Mouse (Mus musculus): ENCODE measurements around the gene Taok3. TPM values are rescaled to one million over a fixed set of nuclear protein-coding genes. Genes with fewer than 3 reads are reported as not detected.

Gene Taok3
- polyA plus RNA-seq, 1 experiment from 2014 or later: 22.0 TPM

- H3K27me3 ChIP-seq (ENCODE audit: control insufficient read depth, insufficient read depth, low read length): no peaks in the 10 kb centered on the region
- H3K4me3 ChIP-seq (ENCODE audit: low read depth, low read length): no peak overlapping the region
- no peak overlapping the region for H3K4me2 ChIP-seq (replicated peaks; ENCODE audit: low read depth, low read length)
- 29% methylated on average over 10 of the region's 10 CpGs for WGBS
- ATAC-seq (ENCODE audit: insufficient number of reproducible peaks, insufficient read depth, low FRiP score, low read depth): no peak
- no peaks in the 10 kb centered on the region for H3K4me1 ChIP-seq (ENCODE audit: control insufficient read depth, insufficient read depth, low read length)
- no peak overlapping the region for H3K27ac ChIP-seq (ENCODE audit: low read length)
- no peaks in the 10 kb centered on the region for H3K36me3 ChIP-seq (ENCODE audit: control insufficient read depth, insufficient read depth, low read length)
- H3K9me3 ChIP-seq (ENCODE audit: control insufficient read depth, low read depth, low read length): no peaks in the 10 kb centered on the region
- H3K9ac ChIP-seq (replicated peaks; ENCODE audit: low read depth, low read length): no peak overlapping the region
Measured at GRCm38 (mm10) chr5:117248351-117248750, 128.4 kb downstream of the Taok3 start.

- Histone ChIP-seq H3K27ac (ENCODE audit: low read length) (no peak overlapping the region), H3K9me3 (ENCODE audit: control insufficient read depth, low read depth, low read length) (no peaks in the 10 kb centered on the region), H3K4me1 (ENCODE audit: control insufficient read depth, insufficient read depth, low read length) (no peaks in the 10 kb centered on the region), H3K4me3 (ENCODE audit: low read depth, low read length) (no peak overlapping the region), H3K36me3 (ENCODE audit: control insufficient read depth, insufficient read depth, low read length) (peaks cover 2% of the 10 kb centered on the region; the same call in 1 of the 2 replicates), H3K4me2 (replicated peaks; ENCODE audit: low read depth, low read length) (no peak overlapping the region), H3K9ac (replicated peaks; ENCODE audit: low read depth, low read length) (no peak overlapping the region), H3K27me3 (ENCODE audit: control insufficient read depth, insufficient read depth, low read length) (no peaks in the 10 kb centered on the region)
- 51% methylated on average over 23 of the region's 24 CpGs for WGBS
- ATAC-seq (ENCODE audit: insufficient number of reproducible peaks, insufficient read depth, low FRiP score, low read depth): no peak
Measured at GRCm38 (mm10) chr5:117250796-117251195, 130.9 kb downstream of the Taok3 start.

- no peak overlapping the region for H3K27ac ChIP-seq (ENCODE audit: low read length)
- peaks cover 12% of the 10 kb centered on the region; the same call in 1 of the 2 replicates for H3K36me3 ChIP-seq (ENCODE audit: control insufficient read depth, insufficient read depth, low read length)
- no peaks in the 10 kb centered on the region for H3K9me3 ChIP-seq (ENCODE audit: control insufficient read depth, low read depth, low read length)
- H3K4me2 ChIP-seq (replicated peaks; ENCODE audit: low read depth, low read length): no peak overlapping the region
- 90% methylated on average over 3 of the region's 3 CpGs for WGBS
- H3K27me3 ChIP-seq (ENCODE audit: control insufficient read depth, insufficient read depth, low read length): no peaks in the 10 kb centered on the region
- no peaks in the 10 kb centered on the region for H3K4me1 ChIP-seq (ENCODE audit: control insufficient read depth, insufficient read depth, low read length)
- no peak overlapping the region for H3K9ac ChIP-seq (replicated peaks; ENCODE audit: low read depth, low read length)
- H3K4me3 ChIP-seq (ENCODE audit: low read depth, low read length): no peak overlapping the region
- ATAC-seq (ENCODE audit: insufficient number of reproducible peaks, insufficient read depth, low FRiP score, low read depth): no peak
Measured at GRCm38 (mm10) chr5:117251763-117252162, 131.8 kb downstream of the Taok3 start.

GRCm38 (mm10) chr5:117258276-117258675, 138.3 kb downstream of the Taok3 start:
- no peak overlapping the region for H3K9ac ChIP-seq (replicated peaks; ENCODE audit: low read depth, low read length)
- no peak overlapping the region for H3K27ac ChIP-seq (ENCODE audit: low read length)
- no peaks in the 10 kb centered on the region for H3K9me3 ChIP-seq (ENCODE audit: control insufficient read depth, low read depth, low read length)
- H3K4me1 ChIP-seq (ENCODE audit: control insufficient read depth, insufficient read depth, low read length): no peaks in the 10 kb centered on the region
- H3K27me3 ChIP-seq (ENCODE audit: control insufficient read depth, insufficient read depth, low read length): no peaks in the 10 kb centered on the region
- no peak for ATAC-seq (ENCODE audit: insufficient number of reproducible peaks, insufficient read depth, low FRiP score, low read depth)
- H3K4me3 ChIP-seq (ENCODE audit: low read depth, low read length): no peak overlapping the region
- 90% methylated on average over 15 of the region's 15 CpGs for WGBS
- H3K36me3 ChIP-seq (ENCODE audit: control insufficient read depth, insufficient read depth, low read length): peaks cover 24% of the 10 kb centered on the region
- H3K4me2 ChIP-seq (replicated peaks; ENCODE audit: low read depth, low read length): no peak overlapping the region

- H3K9me3 ChIP-seq (ENCODE audit: control insufficient read depth, low read depth, low read length): no peaks in the 10 kb centered on the region; the same call in 1 of the 2 replicates
- no peak overlapping the region for H3K9ac ChIP-seq (replicated peaks; ENCODE audit: low read depth, low read length)
- ATAC-seq (ENCODE audit: insufficient number of reproducible peaks, insufficient read depth, low FRiP score, low read depth): no peak
- H3K36me3 ChIP-seq (ENCODE audit: control insufficient read depth, insufficient read depth, low read length): peaks cover 14% of the 10 kb centered on the region
- no peaks in the 10 kb centered on the region for H3K27me3 ChIP-seq (ENCODE audit: control insufficient read depth, insufficient read depth, low read length)
- 83% methylated on average over 21 of the region's 21 CpGs for WGBS
- H3K4me2 ChIP-seq (replicated peaks; ENCODE audit: low read depth, low read length): no peak overlapping the region
- H3K27ac ChIP-seq (ENCODE audit: low read length): no peak overlapping the region
- H3K4me3 ChIP-seq (ENCODE audit: low read depth, low read length): no peak overlapping the region
- no peaks in the 10 kb centered on the region for H3K4me1 ChIP-seq (ENCODE audit: control insufficient read depth, insufficient read depth, low read length)
Measured at GRCm38 (mm10) chr5:117263566-117263965, 143.6 kb downstream of the Taok3 start.

- WGBS: 43% methylated on average over 5 of the region's 5 CpGs
Measured at GRCm38 (mm10) chr5:117264701-117265100, 144.8 kb downstream of the Taok3 start.

DNA sequence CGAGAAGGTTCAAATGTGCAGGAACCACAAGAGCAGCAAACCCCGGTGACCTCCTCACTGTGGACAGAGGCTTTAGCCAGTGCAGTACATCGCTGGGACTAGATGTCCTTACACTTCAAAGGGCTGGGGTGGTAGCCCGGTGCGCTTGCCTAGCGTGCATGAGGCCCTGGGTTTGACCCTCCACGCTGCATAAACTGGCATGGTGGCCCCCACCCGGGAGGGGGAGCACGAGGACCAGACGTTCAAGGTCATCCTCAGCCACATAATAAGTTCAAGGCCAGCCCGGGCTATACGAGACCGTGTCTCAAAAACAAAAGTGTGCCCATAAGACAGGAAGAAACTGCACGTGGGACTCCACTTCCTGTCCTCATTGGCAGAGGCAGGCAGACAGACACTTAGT, 148.0 kb downstream of the Taok3 start:
- Histone ChIP-seq H3K36me3 (ENCODE audit: control insufficient read depth, insufficient read depth, low read length) (peaks cover 11% of the 10 kb centered on the region), H3K4me1 (ENCODE audit: control insufficient read depth, insufficient read depth, low read length) (no peaks in the 10 kb centered on the region), H3K27me3 (ENCODE audit: control insufficient read depth, insufficient read depth, low read length) (no peaks in the 10 kb centered on the region), H3K9me3 (ENCODE audit: control insufficient read depth, low read depth, low read length) (no peaks in the 10 kb centered on the region; the same call in 1 of the 2 replicates), H3K27ac (ENCODE audit: low read length) (no peak overlapping the region), H3K4me2 (replicated peaks; ENCODE audit: low read depth, low read length) (no peak overlapping the region), H3K4me3 (ENCODE audit: low read depth, low read length) (no peak overlapping the region), H3K9ac (replicated peaks; ENCODE audit: low read depth, low read length) (no peak overlapping the region)
- 80% methylated on average over 14 of the region's 14 CpGs for WGBS
- ATAC-seq (ENCODE audit: insufficient number of reproducible peaks, insufficient read depth, low FRiP score, low read depth): no peak

More at GRCm38 (mm10) chr5:117264701-117265100, 144.8 kb downstream of the Taok3 start:
- Histone ChIP-seq H3K27ac (ENCODE audit: low read length) (no peak overlapping the region), H3K9ac (replicated peaks; ENCODE audit: low read depth, low read length) (no peak overlapping the region), H3K4me2 (replicated peaks; ENCODE audit: low read depth, low read length) (no peak overlapping the region), H3K4me3 (ENCODE audit: low read depth, low read length) (no peak overlapping the region), H3K4me1 (ENCODE audit: control insufficient read depth, insufficient read depth, low read length) (no peaks in the 10 kb centered on the region), H3K36me3 (ENCODE audit: control insufficient read depth, insufficient read depth, low read length) (peaks cover 14% of the 10 kb centered on the region), H3K9me3 (ENCODE audit: control insufficient read depth, low read depth, low read length) (no peaks in the 10 kb centered on the region; the same call in 1 of the 2 replicates), H3K27me3 (ENCODE audit: control insufficient read depth, insufficient read depth, low read length) (no peaks in the 10 kb centered on the region)
- ATAC-seq (ENCODE audit: insufficient number of reproducible peaks, insufficient read depth, low FRiP score, low read depth): no peak

DNA sequence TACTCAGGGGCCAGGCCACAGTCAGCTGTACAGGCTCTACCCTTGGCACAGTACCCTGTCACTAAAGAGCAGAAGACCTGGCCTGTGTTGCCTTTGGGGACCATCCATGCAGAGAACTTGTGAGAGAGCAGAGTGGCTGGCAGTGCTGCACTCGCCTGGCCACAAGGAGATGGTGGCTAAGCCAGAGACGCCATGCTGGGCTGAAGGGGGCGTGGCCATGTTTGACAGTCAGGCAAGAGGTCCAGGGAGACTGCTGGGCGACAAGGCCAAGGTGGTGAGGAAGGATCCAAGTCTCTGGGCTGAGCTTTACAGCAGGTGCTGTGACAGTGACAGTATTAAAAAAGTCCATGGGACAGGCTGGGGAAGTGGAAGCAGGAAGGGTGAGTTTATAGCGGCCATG, 148.8 kb downstream of the Taok3 start:
- Histone ChIP-seq H3K9ac (replicated peaks; ENCODE audit: low read depth, low read length) (no peak overlapping the region), H3K4me2 (replicated peaks; ENCODE audit: low read depth, low read length) (no peak overlapping the region), H3K4me1 (ENCODE audit: control insufficient read depth, insufficient read depth, low read length) (no peaks in the 10 kb centered on the region), H3K4me3 (ENCODE audit: low read depth, low read length) (no peak overlapping the region), H3K36me3 (ENCODE audit: control insufficient read depth, insufficient read depth, low read length) (peaks cover 3% of the 10 kb centered on the region), H3K9me3 (ENCODE audit: control insufficient read depth, low read depth, low read length) (no peaks in the 10 kb centered on the region; the same call in 1 of the 2 replicates), H3K27ac (ENCODE audit: low read length) (no peak overlapping the region), H3K27me3 (ENCODE audit: control insufficient read depth, insufficient read depth, low read length) (no peaks in the 10 kb centered on the region)
- ATAC-seq (ENCODE audit: insufficient number of reproducible peaks, insufficient read depth, low FRiP score, low read depth): no peak
- 44% methylated on average over 5 of the region's 5 CpGs for WGBS

DNA sequence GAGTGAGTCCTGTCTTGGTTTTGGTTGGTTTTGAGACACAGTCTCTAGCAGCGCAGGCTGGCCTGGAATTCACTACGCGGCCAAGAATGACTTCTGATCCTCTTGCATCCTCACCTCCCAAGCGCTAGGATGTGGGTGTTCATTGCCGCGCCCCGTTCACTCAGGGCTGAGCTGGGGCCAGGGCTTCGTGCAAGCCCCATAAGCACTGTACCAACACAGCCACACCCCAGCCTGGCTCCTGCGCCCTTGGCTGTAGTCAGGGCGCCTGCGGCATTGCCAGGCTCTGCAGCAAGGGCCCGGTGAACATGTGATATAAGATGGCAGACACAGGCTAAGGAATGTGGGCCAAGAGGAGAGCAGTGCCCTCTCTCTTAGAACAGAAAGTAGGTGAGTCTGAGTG, 149.5 kb downstream of the Taok3 start:
- Histone ChIP-seq H3K27me3 (ENCODE audit: control insufficient read depth, insufficient read depth, low read length) (no peaks in the 10 kb centered on the region), H3K9ac (replicated peaks; ENCODE audit: low read depth, low read length) (no peak overlapping the region), H3K4me1 (ENCODE audit: control insufficient read depth, insufficient read depth, low read length) (no peaks in the 10 kb centered on the region), H3K4me3 (ENCODE audit: low read depth, low read length) (no peak overlapping the region), H3K27ac (ENCODE audit: low read length) (no peak overlapping the region), H3K9me3 (ENCODE audit: control insufficient read depth, low read depth, low read length) (no peaks in the 10 kb centered on the region), H3K36me3 (ENCODE audit: control insufficient read depth, insufficient read depth, low read length) (no peaks in the 10 kb centered on the region; the same call in 1 of the 2 replicates), H3K4me2 (replicated peaks; ENCODE audit: low read depth, low read length) (no peak overlapping the region)
- 92% methylated on average over 12 of the region's 12 CpGs for WGBS
- no peak for ATAC-seq (ENCODE audit: insufficient number of reproducible peaks, insufficient read depth, low FRiP score, low read depth)
